Mouse (Mus musculus): ENCODE measurements around the gene Foxp1. TPM values are rescaled to one million over a fixed set of nuclear protein-coding genes. Genes with fewer than 3 reads are reported as not detected.

Gene Foxp1
- polyA plus RNA-seq, 1 experiment: 88.7 TPM

- no peak for TF ChIP-seq GATA1 (IDR thresholded peaks at IDR 0.05; ENCODE audit: low read length)
Measured at GRCm38 (mm10) chr6:99350156-99350555, 172.4 kb downstream of the Foxp1 start.

DNA sequence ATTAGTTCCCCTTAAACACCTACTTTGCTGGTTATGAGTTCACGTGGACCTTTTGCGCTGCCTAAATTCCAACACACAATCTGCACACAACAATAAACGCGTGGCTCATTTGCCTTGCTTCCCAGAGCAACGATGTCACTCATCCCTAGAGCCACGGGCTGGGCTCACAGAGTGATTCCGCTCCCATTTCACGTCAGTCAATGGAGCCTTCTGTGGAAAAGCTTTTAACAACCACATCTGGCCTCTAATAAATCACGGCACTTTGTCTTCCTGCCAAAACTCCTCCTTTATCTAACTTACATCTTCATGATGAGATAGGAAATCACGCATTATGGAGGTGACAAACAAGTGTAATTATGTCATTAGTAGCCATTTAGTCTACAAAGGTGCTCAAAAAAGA, 174.7 kb downstream of the Foxp1 start:
- no peak for TF ChIP-seq GATA1 (IDR thresholded peaks at IDR 0.05; ENCODE audit: low read length)

DNA sequence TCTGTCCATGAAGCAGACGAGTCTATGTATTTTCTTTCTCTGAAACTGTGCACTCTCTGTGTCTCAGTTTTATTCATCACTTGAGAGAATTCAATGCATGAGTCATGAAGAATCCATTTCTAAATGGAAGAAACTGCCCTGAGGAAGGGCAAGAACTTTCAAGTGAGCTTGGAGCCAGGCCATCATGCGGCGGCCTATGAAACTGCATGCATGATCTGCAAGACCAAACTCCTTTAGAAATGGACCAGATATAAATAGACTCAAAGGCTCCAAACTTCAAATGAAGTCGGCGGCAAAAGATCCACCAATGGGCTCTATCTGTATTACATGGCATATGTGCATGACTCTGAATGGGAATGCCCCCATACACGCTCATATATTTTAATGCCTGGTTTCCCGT, 177.6 kb downstream of the Foxp1 start:
- no peak for TF ChIP-seq GATA1 (IDR thresholded peaks at IDR 0.05; ENCODE audit: low read length)

DNA sequence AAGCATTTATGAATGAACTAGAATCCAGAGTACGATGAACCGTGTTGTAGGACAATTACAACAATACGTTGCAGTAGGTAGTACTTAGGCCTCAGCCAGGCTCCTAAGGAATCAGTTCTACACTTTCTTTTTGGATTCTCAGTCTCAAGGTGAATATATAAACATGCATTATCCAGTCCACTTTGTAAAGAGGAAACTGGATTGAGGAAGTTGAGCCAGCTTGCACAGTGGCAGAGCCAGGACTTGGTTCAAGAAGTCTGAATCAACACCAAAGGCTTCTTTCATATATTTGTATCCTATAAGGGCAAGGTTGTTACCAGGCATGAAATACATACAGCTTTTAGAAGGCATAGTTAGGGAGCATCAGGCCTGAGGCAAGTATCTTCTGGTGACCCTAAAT, 178.2 kb downstream of the Foxp1 start:
- TF ChIP-seq GATA1 (IDR thresholded peaks at IDR 0.05; ENCODE audit: low read length): no peak

- no peak for TF ChIP-seq GATA1 (IDR thresholded peaks at IDR 0.05; ENCODE audit: low read length)
Measured at GRCm38 (mm10) chr6:99343815-99344214, 178.7 kb downstream of the Foxp1 start.

- no peak for TF ChIP-seq GATA1 (IDR thresholded peaks at IDR 0.05; ENCODE audit: low read length)
Measured at GRCm38 (mm10) chr6:99342416-99342815, 180.1 kb downstream of the Foxp1 start.

DNA sequence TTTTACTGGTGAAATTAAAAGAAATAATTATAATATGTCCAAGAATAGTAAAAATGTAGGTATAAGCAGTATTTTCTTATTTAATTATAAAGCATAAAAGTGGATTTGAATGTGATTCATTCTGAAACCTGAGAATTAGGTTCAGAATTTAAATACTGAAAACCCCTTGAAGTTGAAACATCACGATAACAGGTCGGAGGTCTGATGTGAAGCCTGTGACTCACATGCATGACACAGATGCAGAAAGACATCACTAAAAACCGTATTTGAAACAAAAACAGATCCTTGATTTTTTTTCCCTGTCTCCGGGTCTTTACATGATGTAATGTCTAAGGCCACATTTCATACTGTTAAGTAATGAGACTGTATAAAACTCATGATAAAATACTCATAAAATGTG, 181.6 kb downstream of the Foxp1 start:
- no peak for TF ChIP-seq GATA1 (IDR thresholded peaks at IDR 0.05; ENCODE audit: low read length)

GRCm38 (mm10) chr6:99339986-99340721, 182.4 kb downstream of the Foxp1 start:
- TF ChIP-seq GATA1 (IDR thresholded peaks at IDR 0.05; ENCODE audit: low read length): no peak

GRCm38 (mm10) chr6:99339343-99339620, 183.2 kb downstream of the Foxp1 start:
- no peak for TF ChIP-seq GATA1 (IDR thresholded peaks at IDR 0.05; ENCODE audit: low read length)

GRCm38 (mm10) chr6:99338593-99339342, 183.8 kb downstream of the Foxp1 start:
- TF ChIP-seq GATA1 (IDR thresholded peaks at IDR 0.05; ENCODE audit: low read length): no peak

DNA sequence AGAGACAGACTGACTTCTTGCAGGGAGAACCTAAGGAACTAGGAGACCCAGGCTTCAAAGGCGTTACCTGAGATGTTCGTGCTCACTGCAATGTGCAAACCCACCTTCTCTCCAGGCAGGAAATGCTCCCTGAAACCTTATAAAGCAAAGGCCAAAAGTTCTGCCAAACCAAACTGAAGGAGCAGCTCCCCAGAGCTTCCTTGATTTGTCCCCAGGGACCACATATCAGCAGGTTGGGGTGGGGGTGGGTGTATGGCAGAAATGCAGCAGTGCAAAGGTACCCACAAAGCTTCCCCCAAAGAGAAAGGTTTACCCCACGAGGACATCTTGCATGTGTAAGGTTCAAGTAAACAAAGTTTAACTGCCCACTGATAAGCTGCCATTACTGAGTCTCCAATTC, 184.3 kb downstream of the Foxp1 start:
- no peak for TF ChIP-seq GATA1 (IDR thresholded peaks at IDR 0.05; ENCODE audit: low read length)

GRCm38 (mm10) chr6:99337575-99337974, 184.9 kb downstream of the Foxp1 start:
- TF ChIP-seq GATA1 (IDR thresholded peaks at IDR 0.05; ENCODE audit: low read length): no peak

- no peak for TF ChIP-seq GATA1 (IDR thresholded peaks at IDR 0.05; ENCODE audit: low read length)
Measured at GRCm38 (mm10) chr6:99336191-99336590, 186.3 kb downstream of the Foxp1 start.

DNA sequence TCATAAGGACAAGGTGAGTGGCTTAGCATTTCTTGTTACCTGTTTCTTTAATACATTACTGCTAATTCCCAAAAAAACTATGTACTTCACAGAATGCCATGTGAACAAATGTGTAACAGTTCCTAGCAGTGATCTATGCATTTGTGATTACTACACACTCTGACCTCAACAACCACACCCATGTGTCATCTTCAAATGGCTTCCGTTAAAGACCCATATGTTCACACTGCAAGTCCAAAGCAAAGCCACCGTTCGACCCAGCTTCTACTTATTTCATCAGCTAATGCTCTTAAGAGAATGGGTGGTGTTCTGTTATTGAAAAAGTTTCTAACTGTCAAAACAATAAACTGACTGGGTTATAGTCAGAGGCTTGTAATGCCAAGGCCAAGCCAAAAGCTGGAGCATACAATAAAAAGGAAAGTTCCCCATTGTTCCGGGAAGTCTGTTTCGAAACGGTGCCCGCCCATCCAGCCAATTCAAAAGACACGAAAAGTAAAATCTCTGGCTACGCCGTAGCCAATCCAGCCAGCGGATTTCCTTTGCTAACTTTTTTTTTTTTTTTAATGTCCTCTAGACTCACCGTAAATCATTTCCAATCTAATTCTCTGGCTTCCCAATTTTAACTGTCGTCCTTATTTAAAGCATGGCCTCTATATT, 187.2 kb downstream of the Foxp1 start:
- no peak for TF ChIP-seq GATA1 (IDR thresholded peaks at IDR 0.05; ENCODE audit: low read length)

- no peak for TF ChIP-seq GATA1 (IDR thresholded peaks at IDR 0.05; ENCODE audit: low read length)
Measured at GRCm38 (mm10) chr6:99334255-99334654, 188.3 kb downstream of the Foxp1 start.

- TF ChIP-seq GATA1 (IDR thresholded peaks at IDR 0.05; ENCODE audit: low read length): no peak
Measured at GRCm38 (mm10) chr6:99333127-99333526, 189.4 kb downstream of the Foxp1 start.

GRCm38 (mm10) chr6:99330169-99330568, 192.4 kb downstream of the Foxp1 start:
- no peak for TF ChIP-seq GATA1 (IDR thresholded peaks at IDR 0.05; ENCODE audit: low read length)

Data from G1E-ER4 (cell line).